Mouse (Mus musculus): ENCODE measurements at regions not wholly inside any gene's neighbourhood (a gene's known extent, or its start where the extent isn't known, plus 50 kb on each side); places are given as distances from the start of the nearest gene placed in this dataset.

- no peak for DNase-seq (ENCODE audit: low spot score in 2 of 2)
These were observed 131.2 kb upstream of the Cxxc4 start for GRCm38 (mm10) chr3:134105112-134105511.

GRCm38 (mm10) chr3:134105567-134105966 is 130.7 kb upstream of the Cxxc4 start:
- no peak for DNase-seq (ENCODE audit: low spot score in 2 of 2)

- DNase-seq (ENCODE audit: low spot score in 2 of 2) = no peak
These were observed 121.8 kb upstream of the Cxxc4 start for GRCm38 (mm10) chr3:134114501-134114900.

- DNase-seq (ENCODE audit: low spot score in 2 of 2) = no peak
These were observed 121.3 kb upstream of the Cxxc4 start for GRCm38 (mm10) chr3:134115007-134115406.

- DNase-seq (ENCODE audit: low spot score in 2 of 2) = no peak
These were observed 117.4 kb upstream of the Cxxc4 start for GRCm38 (mm10) chr3:134118898-134119297.

- no peak for DNase-seq (ENCODE audit: low spot score in 2 of 2)
These were observed 111.3 kb upstream of the Cxxc4 start for GRCm38 (mm10) chr3:134124982-134125381.

GRCm38 (mm10) chr3:134130412-134130811 is 105.9 kb upstream of the Cxxc4 start:
- DNase-seq (ENCODE audit: low spot score in 2 of 2) = no peak

- DNase-seq (ENCODE audit: low spot score in 2 of 2) = no peak
These were observed 91.0 kb upstream of the Cxxc4 start for GRCm38 (mm10) chr3:134145251-134145650.

GRCm38 (mm10) chr3:134145935-134146334 is 90.3 kb upstream of the Cxxc4 start:
- no peak for DNase-seq (ENCODE audit: low spot score in 2 of 2)

GRCm38 (mm10) chr3:134146373-134147224 is 89.7 kb upstream of the Cxxc4 start:
- no peak for DNase-seq (ENCODE audit: low spot score in 2 of 2)

- DNase-seq (ENCODE audit: low spot score in 2 of 2) = no peak
These were observed 74.0 kb upstream of the Cxxc4 start for GRCm38 (mm10) chr3:134162288-134162687.

- DNase-seq (ENCODE audit: low spot score in 2 of 2) = no peak
These were observed 66.4 kb upstream of the Cxxc4 start for GRCm38 (mm10) chr3:134169922-134170321.

- DNase-seq (ENCODE audit: low spot score in 2 of 2) = no peak
These were observed 63.9 kb upstream of the Cxxc4 start for GRCm38 (mm10) chr3:134172357-134172756.

GRCm38 (mm10) chr3:134178491-134179054 is 57.7 kb upstream of the Cxxc4 start:
- DNase-seq (ENCODE audit: low spot score in 2 of 2) = no peak

GRCm38 (mm10) chr3:134184042-134184441 is 52.2 kb upstream of the Cxxc4 start:
- DNase-seq (ENCODE audit: low spot score in 2 of 2) = no peak
